Mouse (Mus musculus) embryonic facial prominence, embryonic 12.5 days (tissue): ENCODE results near the gene Ciart. TPM values are rescaled to one million over a fixed set of nuclear protein-coding genes. Genes with fewer than 3 reads are reported as not detected.
"Not testable (repeated sequence)": the region's sequence is repeated elsewhere in the genome, so short reads cannot be mapped to it uniquely, and the experiment has no call there.

ENCODE experiments used
- ATAC-seq: fragments of 200-750 bp; cut with Nextera tagmentation; 2 replicates; pipeline ENCODE4 v1.8.0; 2017; ENCODE audit not compliant: insufficient number of reproducible peaks, insufficient read depth, low FRiP score, low TSS enrichment
- H3K27ac ChIP-seq: fragments of 300-500 bp; sonication (generic); 2 replicates; pipeline ENCODE4 v1.5.1; 2016; ENCODE audit warnings: mild to moderate bottlenecking
- H3K27me3 ChIP-seq: fragments of 300-500 bp; sonication (generic); 2 replicates; pipeline ENCODE4 v1.6.1; 2016; ENCODE audit warnings: mild to moderate bottlenecking, moderate library complexity
- H3K36me3 ChIP-seq: fragments of 300-500 bp; sonication (generic); 2 replicates; pipeline ENCODE4 v1.6.1; 2016; ENCODE audit warnings: mild to moderate bottlenecking
- H3K4me1 ChIP-seq: fragments of 300-500 bp; sonication (generic); 2 replicates; pipeline ENCODE4 v1.6.1; 2016
- H3K4me2 ChIP-seq: fragments of 300-500 bp; sonication (generic); replicated peaks from 2 replicates; pipeline ENCODE4 v1.6.1; 2016; ENCODE audit warnings: mild to moderate bottlenecking, moderate library complexity
- H3K4me3 ChIP-seq: fragments of 300-500 bp; sonication (generic); 2 replicates; pipeline ENCODE4 v1.5.1; 2016; ENCODE audit warnings: mild to moderate bottlenecking
- H3K9ac ChIP-seq: fragments of 300-500 bp; sonication (generic); 2 replicates; pipeline ENCODE4 v1.6.1; 2016; ENCODE audit warnings: mild to moderate bottlenecking, moderate library complexity
- H3K9me3 ChIP-seq: fragments of 300-500 bp; sonication (generic); 2 replicates; pipeline ENCODE4 v1.6.1; 2016; ENCODE audit warnings: mild to moderate bottlenecking, moderate library complexity
- WGBS: fragments of 180-500 bp; shearing (Covaris S2); methylation state at CpG from one replicate; pipeline ENCODE4 v1.1.7; 2016; 5-methylcytosine and 5-hydroxymethylcytosine counted together
- polyA plus RNA-seq: library from polyadenylated mRNA; unstranded; fragments of >200 nt; fragmentation: Nextera tagmentation; extraction: Ambion mirVana; gene quantifications from 2 replicates; pipeline ENCODE4 v1.2.1, GENCODE M21; 2016

Gene Ciart
- polyA plus RNA-seq, 1 experiment from 2014 or later = 5.9 TPM

- H3K9ac ChIP-seq, H3K4me2 ChIP-seq, H3K27ac ChIP-seq, H3K4me1 ChIP-seq, H3K4me3 ChIP-seq, ATAC-seq, H3K9me3 ChIP-seq, H3K36me3 ChIP-seq, H3K27me3 ChIP-seq: not testable (repeated sequence)
- WGBS = 84% methylated on average over 3 of the region's 3 CpGs
Measured at GRCm38 (mm10) chr3:95858278-95858677, 23.8 kb downstream of the Ciart start.

- not testable (repeated sequence) for H3K4me1 ChIP-seq, H3K4me3 ChIP-seq, H3K9me3 ChIP-seq, H3K27me3 ChIP-seq, ATAC-seq, H3K9ac ChIP-seq, H3K27ac ChIP-seq, H3K4me2 ChIP-seq
- WGBS = 95% methylated on average over 1 of the region's 1 CpGs
- H3K36me3 ChIP-seq = peaks cover 14% of the 10 kb centered on the region
Measured at GRCm38 (mm10) chr3:95857050-95857449, 25.0 kb downstream of the Ciart start.

- H3K4me3 ChIP-seq = peak overlapping the region; percentile 89
- H3K4me1 ChIP-seq = peaks cover 4% of the 10 kb centered on the region
- peak overlapping the region; percentile 67 for H3K4me2 ChIP-seq
- peaks cover 22% of the 10 kb centered on the region for H3K36me3 ChIP-seq
- no peaks in the 10 kb centered on the region for H3K9me3 ChIP-seq
- no peaks in the 10 kb centered on the region for H3K27me3 ChIP-seq
- no peak for ATAC-seq
- peak overlapping the region; percentile 87 for H3K9ac ChIP-seq
- peak overlapping the region; percentile 77 for H3K27ac ChIP-seq
- WGBS = 21% methylated on average over 7 of the region's 7 CpGs
Measured at GRCm38 (mm10) chr3:95856115-95856514, 25.9 kb downstream of the Ciart start.

DNA sequence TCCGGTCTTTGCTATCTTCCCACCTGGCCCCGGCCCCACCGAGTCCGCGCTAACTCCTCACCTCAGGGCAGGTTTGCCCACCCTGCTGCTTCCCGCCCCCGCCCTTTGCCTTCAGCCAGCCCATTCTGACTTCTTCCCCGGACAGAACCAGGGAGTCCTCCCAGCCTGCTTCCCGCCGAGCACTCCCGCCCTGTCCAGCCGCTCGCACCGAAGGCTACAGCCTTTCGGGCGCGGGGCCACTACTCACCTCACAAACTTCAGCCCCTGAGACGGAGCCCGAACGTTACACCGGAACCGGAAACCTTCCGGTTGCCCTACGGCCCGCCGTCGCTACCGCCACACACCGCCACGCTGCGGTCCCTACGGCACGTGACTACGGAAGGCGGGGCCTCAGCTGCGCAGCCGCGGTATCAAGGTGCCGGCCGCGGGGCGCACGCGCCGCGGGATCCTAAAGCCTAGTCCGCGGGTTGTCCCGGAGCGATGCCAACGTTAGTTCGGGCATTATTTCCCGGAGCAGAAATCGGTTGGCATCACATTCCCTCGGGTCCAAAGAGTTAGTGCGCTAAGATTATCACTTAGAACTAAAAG is 26.5 kb downstream of the Ciart start, which contains the start of gene Prpf3:
Prpf3 (minus strand) TSS at position 384 of the 588 bp plus-strand sequence.
- Histone ChIP-seq H3K4me2 (peak within 1 kb of the TSS; percentile 67), H3K27me3 (no peaks in the 10 kb centered on the region), H3K9ac (peak within 1 kb of the TSS; percentile 87), H3K4me3 (peak within 1 kb of the TSS; percentile 89), H3K27ac (peak within 1 kb of the TSS; percentile 77), H3K9me3 (no peaks in the 10 kb centered on the region), H3K4me1 (peaks cover 4% of the 10 kb centered on the region), H3K36me3 (peaks cover 27% of the 10 kb centered on the region)
- WGBS = 1% methylated on average over 56 of the region's 56 CpGs
- ATAC-seq = peak; percentile 95

- no peaks in the 10 kb centered on the region for H3K27me3 ChIP-seq
- H3K4me2 ChIP-seq = no peak overlapping the region
- no peak overlapping the region for H3K9ac ChIP-seq
- H3K27ac ChIP-seq = no peak overlapping the region
- WGBS = 96% methylated on average over 8 of the region's 8 CpGs
- H3K36me3 ChIP-seq = peaks cover 67% of the 10 kb centered on the region
- ATAC-seq = no peak
- H3K4me1 ChIP-seq = peaks cover 4% of the 10 kb centered on the region
- H3K9me3 ChIP-seq = no peaks in the 10 kb centered on the region
- H3K4me3 ChIP-seq = no peak overlapping the region
Measured at GRCm38 (mm10) chr3:95851317-95851716, 30.7 kb downstream of the Ciart start.

DNA sequence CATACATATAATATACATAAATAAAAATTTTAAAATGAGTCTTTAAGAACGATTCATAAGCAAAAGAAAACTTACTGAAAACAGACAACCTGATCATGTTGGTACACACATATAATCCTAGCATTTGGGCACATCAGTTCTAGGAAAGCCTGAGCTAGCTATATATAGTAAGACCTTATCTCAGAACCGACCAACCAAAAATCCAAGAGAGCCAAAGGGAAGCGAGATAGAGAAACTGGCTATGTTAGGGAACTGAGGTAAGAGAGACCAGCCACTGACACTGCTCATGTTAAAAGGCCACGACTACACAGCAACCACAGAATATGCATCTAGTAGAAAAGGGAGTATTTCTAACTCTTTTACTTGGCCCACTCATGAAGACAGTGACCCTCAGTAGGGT is 31.4 kb downstream of the Ciart start:
- 89% methylated on average over 4 of the region's 4 CpGs for WGBS
- Histone ChIP-seq H3K36me3 (peaks cover 73% of the 10 kb centered on the region), H3K9me3 (no peaks in the 10 kb centered on the region), H3K4me2 (no peak overlapping the region), H3K27me3 (no peaks in the 10 kb centered on the region), H3K4me3 (no peak overlapping the region), H3K4me1 (peaks cover 4% of the 10 kb centered on the region), H3K27ac (no peak overlapping the region), H3K9ac (no peak overlapping the region)
- no peak for ATAC-seq

- WGBS = 81% methylated on average over 3 of the region's 3 CpGs
- Histone ChIP-seq H3K9me3 (no peaks in the 10 kb centered on the region), H3K9ac (no peak overlapping the region), H3K36me3 (peaks cover 76% of the 10 kb centered on the region), H3K27me3 (no peaks in the 10 kb centered on the region), H3K4me2 (no peak overlapping the region), H3K4me1 (no peaks in the 10 kb centered on the region), H3K4me3 (no peak overlapping the region), H3K27ac (no peak overlapping the region)
- ATAC-seq = no peak
Measured at GRCm38 (mm10) chr3:95842503-95843214, 39.4 kb downstream of the Ciart start.

GRCm38 (mm10) chr3:95839250-95839649 is 42.8 kb downstream of the Ciart start:
- no peaks in the 10 kb centered on the region for H3K4me1 ChIP-seq
- H3K36me3 ChIP-seq = peaks cover 73% of the 10 kb centered on the region
- no peak for ATAC-seq
- H3K9ac ChIP-seq = no peak overlapping the region
- WGBS = 95% methylated on average over 2 of the region's 2 CpGs
- no peaks in the 10 kb centered on the region for H3K9me3 ChIP-seq
- H3K27me3 ChIP-seq = no peaks in the 10 kb centered on the region
- no peak overlapping the region for H3K27ac ChIP-seq
- no peak overlapping the region for H3K4me2 ChIP-seq
- no peak overlapping the region for H3K4me3 ChIP-seq

- Histone ChIP-seq H3K27me3 (no peaks in the 10 kb centered on the region), H3K9ac (no peak overlapping the region), H3K9me3 (no peaks in the 10 kb centered on the region), H3K27ac (no peak overlapping the region), H3K4me3 (no peak overlapping the region), H3K4me1 (no peaks in the 10 kb centered on the region), H3K4me2 (no peak overlapping the region), H3K36me3 (peaks cover 58% of the 10 kb centered on the region)
- no peak for ATAC-seq
- WGBS = 95% methylated on average over 4 of the region's 4 CpGs
Measured at GRCm38 (mm10) chr3:95829053-95829452, 53.0 kb downstream of the Ciart start.

Other genes with a start within 250 kb of the Ciart start
- 69.8 and 74.0 TPM in 2 replicates for gene Mcl1, start 223.5 kb downstream of the Ciart start, polyA plus RNA-seq
- gene Adamtsl4, start 194.3 kb downstream of the Ciart start, polyA plus RNA-seq = 1.5 and 1.6 TPM in 2 replicates
- 6.4 and 8.0 TPM in 2 replicates for gene Ecm1, start 142.7 kb downstream of the Ciart start, polyA plus RNA-seq
- gene Tars2, start 122.0 kb downstream of the Ciart start, polyA plus RNA-seq = 49.6 and 52.2 TPM in 2 replicates
- gene Rprd2, start 63.4 kb downstream of the Ciart start, polyA plus RNA-seq = 27.3 and 28.3 TPM in 2 replicates
- gene Prpf3, start 26.4 kb downstream of the Ciart start, polyA plus RNA-seq = 66.7 and 68.2 TPM in 2 replicates
- 332 and 346 TPM in 2 replicates for gene Mrps21, start 10.7 kb downstream of the Ciart start, polyA plus RNA-seq
- gene BC028528, start 9.8 kb upstream of the Ciart start, polyA plus RNA-seq = 14.3 and 14.4 TPM in 2 replicates
- gene Aph1a, start 11.7 kb upstream of the Ciart start, polyA plus RNA-seq = 27.5 and 31.3 TPM in 2 replicates
- 30.1 and 36.4 TPM in 2 replicates for gene Car14, start 22.4 kb upstream of the Ciart start, polyA plus RNA-seq
- gene Anp32e, start 47.0 kb upstream of the Ciart start, polyA plus RNA-seq = 241 and 287 TPM in 2 replicates
- gene Plekho1, start 113.8 kb upstream of the Ciart start, polyA plus RNA-seq = 71.9 and 85.9 TPM in 2 replicates
- 43.3 and 43.6 TPM in 2 replicates for gene Vps45, start 176.2 kb upstream of the Ciart start, polyA plus RNA-seq
- 20.2 and 20.6 TPM in 2 replicates for gene Otud7b, start 222.3 kb upstream of the Ciart start, polyA plus RNA-seq